Comparison of ENCODE assay signal across 9 mouse cellular contexts in genomic region chr3:30996688-30997014, GRCm38 (mm10). TPM values are rescaled to one million over a fixed set of nuclear protein-coding genes. Genes with fewer than 3 reads are reported as not detected.
DNase-seq lines count a peak whose midpoint lies in the region; ATAC-seq lines count a peak whose summit lies in the region.
"Had no signal": no experiment of that assay in that cellular context is flagged by ENCODE, and none has a peak within 500 bp of the region (broad histone marks: within the 10 kb centered on the region; RNA-seq: fewer than 3 reads in every experiment).

No protein-coding gene starts in this region.

- H3K4me2 ChIP-seq in forebrain, embryonic 11.5 days (ENCODE audit: low read depth, low read length, severe bottlenecking), result peak overlapping the region; percentile 70
- peak overlapping the region; percentile 76 for H3K4me2 ChIP-seq in liver, embryonic 11.5 days

- no peaks in the 10 kb centered on the region for H3K9me3 ChIP-seq in erythroblast, embryonic 14.5 days (ENCODE audit: control insufficient read depth, low read length)
- H3K9me3 ChIP-seq in forebrain, embryonic 11.5 days (ENCODE audit: control insufficient read depth, low read length), result no peaks in the 10 kb centered on the region
- H3K9me3 ChIP-seq in liver, embryonic 11.5 days (ENCODE audit: control insufficient read depth, low read length), result no peaks in the 10 kb centered on the region

- H3K27me3 ChIP-seq in erythroblast, embryonic 14.5 days (ENCODE audit: control insufficient read depth), result peaks cover 12% of the 10 kb centered on the region
- H3K27me3 ChIP-seq in forebrain, embryonic 11.5 days (ENCODE audit: control insufficient read depth, insufficient read depth, low read length), result no peaks in the 10 kb centered on the region
- H3K27me3 ChIP-seq in liver, embryonic 11.5 days (replicated peaks; ENCODE audit: control insufficient read depth, insufficient read depth, low read length), result no peaks in the 10 kb centered on the region

- H3K36me3 ChIP-seq in erythroblast, embryonic 14.5 days (ENCODE audit: control insufficient read depth), result no peaks in the 10 kb centered on the region
- no peaks in the 10 kb centered on the region for H3K36me3 ChIP-seq in forebrain, embryonic 11.5 days (ENCODE audit: control insufficient read depth, insufficient read depth, low read length)
- H3K36me3 ChIP-seq in liver, embryonic 11.5 days (ENCODE audit: control insufficient read depth, insufficient read depth, low read length), result no peaks in the 10 kb centered on the region

- no peak overlapping the region for H3K27ac ChIP-seq in forebrain, embryonic 11.5 days (ENCODE audit: low read depth, low read length)
- no peak overlapping the region for H3K27ac ChIP-seq in liver, embryonic 11.5 days (ENCODE audit: low read depth, low read length)

- no peak for ATAC-seq in erythroblast, adult 5-6 weeks (replicated peaks; ENCODE audit: low FRiP score, poor library complexity, severe bottlenecking)
- ATAC-seq in forebrain, embryonic 11.5 days (replicated peaks; ENCODE audit: low FRiP score), result no peak
- no peak for ATAC-seq in liver, embryonic 11.5 days (replicated peaks; ENCODE audit: low FRiP score)

- DNase-seq in 3T3-L1 (ENCODE audit: low read depth, low spot score), result peak; percentile 59
- no peak for DNase-seq in forebrain, embryonic 11.5 days (ENCODE audit: low spot score)
- no peak for DNase-seq in liver, embryonic 11.5 days (ENCODE audit: low spot score)
- no peak for DNase-seq in right cerebral cortex, adult 2 months (ENCODE audit: low spot score in 2 of 2)
- no peak for DNase-seq in thymus, postnatal 0 days (ENCODE audit: low spot score)
- DNase-seq in gastrocnemius, postnatal 25 days, result no peak
- DNase-seq: cerebellum, postnatal 36 days had no signal

- peak overlapping the region; percentile 77 for H3K4me3 ChIP-seq in erythroblast, embryonic 14.5 days (replicated peaks)
- peak overlapping the region; percentile 85 for H3K4me3 ChIP-seq in forebrain, embryonic 11.5 days (ENCODE audit: low read depth, low read length)
- H3K4me3 ChIP-seq in liver, embryonic 11.5 days (ENCODE audit: low read depth, low read length), result peak overlapping the region; percentile 89

- H3K9ac ChIP-seq in forebrain, embryonic 11.5 days (ENCODE audit: low read length), result peak overlapping the region; percentile 92; the same call in 1 of the 2 replicates
- H3K9ac ChIP-seq in liver, embryonic 11.5 days (ENCODE audit: low read depth, low read length), result no peak overlapping the region; the same call in 1 of the 2 replicates

- H3K4me1 ChIP-seq in erythroblast, embryonic 14.5 days (ENCODE audit: control insufficient read depth), result peaks cover 32% of the 10 kb centered on the region
- H3K4me1 ChIP-seq in forebrain, embryonic 11.5 days (replicated peaks; ENCODE audit: control insufficient read depth, insufficient read depth, low read length), result peaks cover 5% of the 10 kb centered on the region; the same call in 1 of the 2 replicates
- peaks cover 15% of the 10 kb centered on the region for H3K4me1 ChIP-seq in liver, embryonic 11.5 days (replicated peaks; ENCODE audit: control insufficient read depth, insufficient read depth, low read length)

- WGBS in forebrain, embryonic 11.5 days, result 0% methylated on average over 4 of the region's 4 CpGs
- whole genome bisulfite sequencing in liver, embryonic 11.5 days, result 5% methylated on average over 4 of the region's 4 CpGs

RNA-seq across cellular contexts. Expression of gene Prkci, which starts 1.1 kb away (rescaled TPM):
- polyA plus RNA-seq in erythroblast, embryonic 14.5 days (2012), result 0.02 and 0.10 TPM in 2 replicates
- 5.6 and 9.2 TPM in 2 replicates for total RNA-seq in erythroblast, adult 5-6 weeks (2015; ENCODE audit: low replicate concordance)
- 8.1 and 19.5 TPM in 2 replicates for total RNA-seq in erythroblast, adult 5-6 weeks (2017; ENCODE audit: low replicate concordance)
- 41.8 and 44.9 TPM in 2 replicates for polyA plus RNA-seq in forebrain, embryonic 11.5 days (2014; fragmentation: Nextera tagmentation; extraction: Ambion mirVana)
- polyA plus RNA-seq in liver, embryonic 11.5 days (2014; fragmentation: Nextera tagmentation; extraction: Ambion mirVana), result 20.2 and 21.3 TPM in 2 replicates
- polyA plus RNA-seq in thymus, postnatal 0 days (2015; fragmentation: Nextera tagmentation; extraction: Ambion mirVana), result 15.0 and 15.9 TPM in 2 replicates
- 1 to 10 TPM; 4.4 to 4.7 TPM for total RNA-seq in gastrocnemius, postnatal 25 days (2021)

RNA-seq across cellular contexts. Expression of gene Phc3, which starts 27.4 kb away (rescaled TPM):
- polyA plus RNA-seq in erythroblast, embryonic 14.5 days (2012), result 0.08 and 0.09 TPM in 2 replicates
- total RNA-seq in erythroblast, adult 5-6 weeks (2015; ENCODE audit: low replicate concordance), result 8.4 and 11.5 TPM in 2 replicates
- total RNA-seq in erythroblast, adult 5-6 weeks (2017; ENCODE audit: low replicate concordance), result 12.8 and 16.5 TPM in 2 replicates
- polyA plus RNA-seq in forebrain, embryonic 11.5 days (2014; fragmentation: Nextera tagmentation; extraction: Ambion mirVana), result 6.2 and 7.4 TPM in 2 replicates
- 4.3 and 5.6 TPM in 2 replicates for polyA plus RNA-seq in liver, embryonic 11.5 days (2014; fragmentation: Nextera tagmentation; extraction: Ambion mirVana)
- polyA plus RNA-seq in thymus, postnatal 0 days (2015; fragmentation: Nextera tagmentation; extraction: Ambion mirVana), result 4.0 and 5.3 TPM in 2 replicates
- total RNA-seq in gastrocnemius, postnatal 25 days (2021), result 10 to 100 TPM; 10.6 to 11.0 TPM

Comparison
In these comparisons a context has a peak if more than half of its experiments do, and no peak if none do; other contexts are left out.
1. RNA of gene Prkci, which starts 1.1 kb away (polyA plus RNA-seq): 41.8 to 44.9 TPM in forebrain, embryonic 11.5 days, 20.2 to 21.3 TPM in liver, embryonic 11.5 days and 15.0 to 15.9 TPM in thymus, postnatal 0 days; 0.02 to 0.10 TPM in erythroblast, embryonic 14.5 days; every median in the first group is over 10 times any median in the second.
2. Peak in every context shown above with its lines, with median percentiles within 50 percentile points of each other: H3K4me3 ChIP-seq.